Comparison of ENCODE assay signal across 18 mouse cellular contexts in the genomic region with DNA sequence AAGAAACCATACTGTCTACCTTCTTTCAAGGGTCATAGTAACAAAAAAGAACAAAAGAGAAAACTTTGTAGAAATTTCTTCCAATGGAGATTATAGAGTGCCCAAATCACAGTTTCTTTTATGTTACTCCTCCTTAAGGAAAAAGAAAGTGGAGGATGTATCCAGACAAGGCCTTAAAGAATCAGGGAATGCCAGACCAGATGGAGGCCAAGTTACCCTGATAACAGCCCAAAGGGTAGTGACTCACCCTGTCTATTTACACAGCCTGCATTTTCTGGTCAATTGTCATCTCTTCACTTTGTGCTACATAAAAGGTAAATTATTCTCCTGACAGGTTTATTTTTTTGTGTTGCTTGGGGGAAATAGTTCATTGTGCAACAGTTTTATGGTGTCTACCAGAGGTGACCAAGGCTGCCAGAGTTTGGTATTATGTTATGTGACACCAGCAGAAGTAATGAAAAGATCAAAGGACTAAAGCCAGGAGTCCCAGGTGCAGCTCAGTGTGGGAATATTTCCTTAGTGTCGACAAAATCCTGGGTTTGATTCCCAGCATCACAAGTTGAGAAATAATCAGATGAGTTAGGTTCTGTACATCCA.
"Had no signal": no experiment of that assay in that cellular context is flagged by ENCODE, and none has a peak within 500 bp of the region (broad histone marks: within the 10 kb centered on the region; RNA-seq: fewer than 3 reads in every experiment).

No protein-coding gene starts in this region.

- H3K36me3 ChIP-seq: limb, embryonic 10.5 days; limb, embryonic 13.5 days; liver, embryonic 13.5 days; neural tube, embryonic 13.5 days had no signal

- H3K4me2 ChIP-seq: limb, embryonic 13.5 days; liver, embryonic 13.5 days; midbrain, embryonic 11.5 days; neural tube, embryonic 13.5 days had no signal

- H3K9me3 ChIP-seq: limb, embryonic 10.5 days; limb, embryonic 13.5 days; liver, embryonic 13.5 days; neural tube, embryonic 13.5 days had no signal

- DNase-seq: kidney, adult 2 months; kidney, postnatal 25 days; layer of hippocampus, adult 9-11 months; liver; liver, embryonic 13.5 days; lung, adult 2 months; lung, postnatal 14 days; lung, postnatal 4 days; midbrain, embryonic 14.5 days; retina, postnatal 1 day; thymus, adult 18-20 months; thymus, postnatal 36 days had no signal

- H3K27me3 ChIP-seq: limb, embryonic 13.5 days had no signal

- H3K4me1 ChIP-seq: liver, embryonic 13.5 days; neural tube, embryonic 13.5 days had no signal

- H3K4me3 ChIP-seq: layer of hippocampus, adult 2 months; limb, embryonic 10.5 days; limb, embryonic 13.5 days; liver, embryonic 13.5 days; neural tube, embryonic 13.5 days had no signal

- H3K9ac ChIP-seq: limb, embryonic 13.5 days; liver, embryonic 13.5 days; neural tube, embryonic 13.5 days had no signal

- H3K27ac ChIP-seq: kidney, postnatal 0 days; layer of hippocampus, adult 2 months; limb, embryonic 10.5 days; limb, embryonic 13.5 days; liver, embryonic 13.5 days; neural tube, embryonic 13.5 days had no signal
